Mouse (Mus musculus) ES-Bruce4 (cell line): ENCODE measurements around the gene Vax2. TPM values are rescaled to one million over a fixed set of nuclear protein-coding genes. Genes with fewer than 3 reads are reported as not detected.

ENCODE experiments used
- H3K27ac ChIP-seq: 2 replicates; pipeline ENCODE4 v1.5.1; 2012; ENCODE audit warnings: low read length, inconsistent platforms; ENCODE audit not compliant: insufficient read depth
- H3K27me3 ChIP-seq: 2 replicates; pipeline ENCODE4 v1.6.1; 2012; ENCODE audit warnings: mild to moderate bottlenecking, low read length, inconsistent platforms; ENCODE audit not compliant: control insufficient read depth, poor library complexity, insufficient read depth, severe bottlenecking
- H3K36me3 ChIP-seq: 2 replicates; pipeline ENCODE4 v1.6.1; 2012; ENCODE audit warnings: inconsistent platforms, mild to moderate bottlenecking, low read length, moderate library complexity; ENCODE audit not compliant: control insufficient read depth, poor library complexity, insufficient read depth, severe bottlenecking
- H3K4me1 ChIP-seq: one replicate; pipeline ENCODE4 v1.8.1; 2011; ENCODE audit warnings: low read length; ENCODE audit not compliant: control insufficient read depth, insufficient read depth
- H3K4me3 ChIP-seq: 2 replicates; pipeline ENCODE4 v1.5.1; 2011; ENCODE audit warnings: low read depth, mild to moderate bottlenecking, low read length
- H3K9ac ChIP-seq: 2 replicates; pipeline ENCODE4 v1.6.1; 2012; ENCODE audit warnings: low read depth, mild to moderate bottlenecking, inconsistent platforms; ENCODE audit not compliant: poor library complexity, severe bottlenecking
- H3K9me3 ChIP-seq: replicated peaks from 2 replicates; pipeline ENCODE4 v1.6.1; 2012; ENCODE audit warnings: mild to moderate bottlenecking, low read length, inconsistent platforms; ENCODE audit not compliant: control insufficient read depth, poor library complexity, insufficient read depth, severe bottlenecking
- CTCF ChIP-seq: IDR thresholded peaks from one replicate; pipeline ENCODE4 v1.8.1; 2011; ENCODE audit warnings: low read depth, low read length
- EP300 ChIP-seq: IDR thresholded peaks from 2 replicates; pipeline ENCODE4 v1.6.1; 2011; ENCODE audit warnings: low read depth, low read length; ENCODE audit not compliant: insufficient read depth
- POLR2A ChIP-seq: IDR thresholded peaks from one replicate; pipeline ENCODE4 v1.8.1; 2011; ENCODE audit warnings: low read length; ENCODE audit not compliant: insufficient read depth
- polyA plus RNA-seq: library from polyadenylated mRNA; stranded (reverse); fragments of >200 nt; gene quantifications from 2 replicates; pipeline ENCODE4 v1.2.4, GENCODE M21; 2011; ENCODE audit warnings: low read depth; ENCODE audit not compliant: missing spikeins, insufficient read depth, insufficient read length

Gene Vax2
- not detected in 2 replicates for polyA plus RNA-seq

DNA sequence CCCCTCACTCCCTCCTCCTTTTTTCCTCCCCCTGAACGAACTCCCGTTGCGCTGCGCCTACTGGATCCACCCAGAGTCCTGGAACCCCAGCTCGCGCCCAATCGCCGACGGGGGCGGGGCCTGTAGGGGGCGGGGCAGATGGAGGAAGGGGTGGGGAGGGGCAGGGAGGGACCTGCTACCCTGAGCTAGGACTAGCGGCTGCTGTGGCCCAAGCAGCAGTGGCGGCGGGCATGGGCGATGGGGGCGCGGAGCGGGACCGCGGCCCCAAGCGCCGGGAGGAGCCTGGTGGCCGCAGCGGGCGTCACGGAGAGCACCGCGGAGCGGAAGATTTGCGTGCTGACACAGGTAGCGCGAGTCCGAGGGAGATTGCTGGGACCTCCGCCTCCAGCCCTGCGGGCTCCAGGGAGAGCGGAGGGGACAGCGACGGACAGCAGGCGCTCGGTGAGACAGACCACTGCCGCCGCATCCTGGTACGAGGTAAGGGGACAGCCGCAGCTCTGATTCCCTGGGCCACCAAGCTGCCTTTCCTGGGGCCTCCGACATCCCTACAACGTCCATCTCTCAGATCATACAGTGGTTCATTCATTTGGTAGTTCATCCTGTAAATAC, at the start of gene Vax2:
Gene Vax2 (plus strand): TSS at position 198 of the 609 bp plus-strand sequence.
- Histone ChIP-seq H3K27ac (no peak within 1 kb of the TSS), H3K4me1 (no peaks in the 10 kb centered on the region), H3K27me3 (peaks cover 28% of the 10 kb centered on the region), H3K9ac (peak within 1 kb of the TSS; percentile 49; the same call in 1 of the 2 replicates), H3K36me3 (no peaks in the 10 kb centered on the region), H3K9me3 (no peaks in the 10 kb centered on the region), H3K4me3 (peak within 1 kb of the TSS; percentile 70)
- TF ChIP-seq CTCF (no peak), POLR2A (no peak), EP300 (no peak)

DNA sequence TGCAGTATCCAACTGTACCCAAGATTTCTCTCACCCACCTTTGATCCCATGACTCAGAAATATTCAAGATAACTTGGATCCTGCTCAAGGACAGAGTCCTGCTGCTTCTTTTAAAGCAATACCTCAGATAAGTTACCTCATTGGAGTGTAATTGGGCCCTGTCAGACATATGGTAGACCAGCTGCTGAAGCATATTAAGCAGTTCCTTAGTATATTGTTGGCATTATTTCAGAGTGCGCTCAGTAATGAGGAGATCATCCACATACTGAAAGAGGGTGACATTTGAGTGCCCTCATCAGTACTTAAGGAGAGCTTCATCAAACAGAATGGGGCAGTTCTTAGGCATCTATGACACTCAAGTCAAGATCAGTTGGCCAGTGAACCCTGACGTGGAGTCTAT, 46.1 kb upstream of the Vax2 start:
- Histone ChIP-seq H3K4me1 (no peaks in the 10 kb centered on the region), H3K27me3 (no peaks in the 10 kb centered on the region; the same call in 1 of the 2 replicates), H3K9me3 (peaks cover 19% of the 10 kb centered on the region), H3K9ac (no peak overlapping the region), H3K36me3 (no peaks in the 10 kb centered on the region), H3K27ac (no peak overlapping the region), H3K4me3 (no peak overlapping the region)
- TF ChIP-seq EP300 (no peak), CTCF (no peak), POLR2A (no peak)

DNA sequence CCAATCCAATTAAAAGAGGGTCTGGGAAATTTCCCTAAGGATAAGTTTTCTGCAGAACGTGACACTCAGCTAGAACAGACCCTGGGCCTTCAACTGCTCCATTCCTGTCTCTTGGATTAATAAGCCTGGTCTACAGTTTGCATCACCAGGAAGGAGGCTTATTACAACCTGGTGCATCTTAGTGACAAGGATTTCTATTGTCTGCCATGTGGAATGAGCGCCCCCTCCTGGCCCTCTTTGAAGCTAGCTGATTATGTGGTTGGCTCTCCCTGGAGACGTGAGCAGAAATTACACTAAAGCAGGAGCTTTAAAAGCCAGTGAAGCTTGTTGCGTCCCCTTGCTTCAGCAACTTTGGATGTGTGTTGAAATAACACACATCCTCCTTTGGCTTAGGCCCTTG, 37.7 kb upstream of the Vax2 start:
- H3K4me3 ChIP-seq, result no peak overlapping the region
- H3K36me3 ChIP-seq, result no peaks in the 10 kb centered on the region
- TF ChIP-seq POLR2A, result no peak
- peak; percentile 73 for TF ChIP-seq CTCF
- TF ChIP-seq EP300, result no peak
- H3K27ac ChIP-seq, result no peak overlapping the region
- no peaks in the 10 kb centered on the region for H3K27me3 ChIP-seq
- H3K9ac ChIP-seq, result no peak overlapping the region
- no peaks in the 10 kb centered on the region for H3K9me3 ChIP-seq
- H3K4me1 ChIP-seq, result no peaks in the 10 kb centered on the region

DNA sequence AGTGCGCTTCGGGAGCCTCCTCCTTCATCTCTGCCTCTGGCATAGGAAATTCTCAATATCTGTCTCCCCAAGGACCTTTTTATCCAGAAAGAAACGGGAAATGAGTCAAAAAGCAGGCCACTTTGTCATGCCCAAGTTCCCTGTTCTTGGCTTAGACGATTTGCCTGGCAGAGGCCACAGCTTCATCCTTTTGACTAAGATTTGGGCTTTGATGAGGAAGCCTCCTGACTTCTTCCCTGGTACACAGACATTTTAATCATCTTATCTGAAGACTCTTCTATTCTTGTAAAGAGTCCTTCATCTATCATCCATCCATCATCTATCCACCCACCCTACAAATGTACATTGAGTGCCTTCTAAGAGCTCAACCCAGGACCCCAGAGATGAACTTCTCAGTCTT, 33.3 kb upstream of the Vax2 start, which contains the start of gene Cd207:
Gene Cd207 (minus strand): TSS at position 101 of the 400 bp plus-strand sequence.
- Histone ChIP-seq H3K27me3 (no peaks in the 10 kb centered on the region), H3K4me1 (no peaks in the 10 kb centered on the region)

DNA sequence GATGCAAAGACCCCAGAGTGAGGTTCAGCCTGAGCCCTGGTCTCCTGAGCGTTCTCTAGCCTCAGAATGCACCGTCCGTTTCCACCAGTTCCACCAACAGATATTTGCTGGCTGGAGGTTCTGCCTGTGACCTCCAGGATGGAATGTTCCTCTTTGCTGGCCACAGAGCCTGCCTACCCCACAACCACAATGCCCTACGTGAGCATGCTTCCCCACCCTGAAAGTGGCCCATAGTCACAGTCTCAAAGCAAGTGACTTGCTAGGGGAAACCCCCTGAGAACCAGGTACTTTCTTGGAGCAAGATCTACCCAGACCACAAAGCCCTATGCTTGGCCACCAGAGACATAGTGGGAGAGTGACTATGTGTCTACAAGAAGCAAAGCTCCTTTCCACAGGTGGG, 21.7 kb upstream of the Vax2 start:
- Histone ChIP-seq H3K36me3 (no peaks in the 10 kb centered on the region), H3K4me1 (no peaks in the 10 kb centered on the region), H3K4me3 (no peak overlapping the region), H3K9me3 (no peaks in the 10 kb centered on the region), H3K27ac (no peak overlapping the region), H3K9ac (no peak overlapping the region), H3K27me3 (0 out of 2 replicates have a peak, but pooled peaks cover 4% of the 10 kb centered on the region)
- no peak for TF ChIP-seq EP300
- TF ChIP-seq CTCF, result no peak
- no peak for TF ChIP-seq POLR2A

More for the DNA sequence above, 33.3 kb upstream of the Vax2 start, which contains the start of gene Cd207:
- Histone ChIP-seq H3K27ac (no peak within 1 kb of the TSS), H3K36me3 (no peaks in the 10 kb centered on the region), H3K9ac (no peak within 1 kb of the TSS), H3K4me3 (no peak within 1 kb of the TSS), H3K9me3 (no peaks in the 10 kb centered on the region)
- TF ChIP-seq EP300, result no peak
- TF ChIP-seq POLR2A, result no peak
- TF ChIP-seq CTCF, result no peak

DNA sequence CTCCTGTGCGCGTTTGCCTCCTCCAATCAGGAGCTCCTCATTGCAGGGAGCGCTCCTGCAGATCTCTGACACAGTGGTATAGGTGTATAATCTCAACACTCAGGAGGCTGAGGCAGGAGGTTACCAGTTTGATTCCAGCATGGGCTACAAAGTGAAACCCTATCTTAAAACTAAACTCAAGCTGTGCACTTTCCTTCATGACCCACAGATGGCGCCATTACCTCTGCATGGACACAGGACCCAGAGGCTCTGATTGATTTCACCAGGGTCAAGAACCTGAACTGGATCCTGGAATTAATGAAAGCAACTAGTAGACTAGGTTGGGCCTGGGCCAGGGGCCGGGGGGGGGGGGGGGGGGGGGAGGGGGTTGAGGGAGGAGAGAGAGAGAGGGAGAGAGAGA, 20.8 kb upstream of the Vax2 start:
- Histone ChIP-seq H3K36me3 (no peaks in the 10 kb centered on the region), H3K9me3 (no peaks in the 10 kb centered on the region), H3K27ac (no peak overlapping the region), H3K27me3 (0 out of 2 replicates have a peak, but pooled peaks cover 4% of the 10 kb centered on the region), H3K9ac (no peak overlapping the region), H3K4me3 (no peak overlapping the region), H3K4me1 (no peaks in the 10 kb centered on the region)
- TF ChIP-seq CTCF, result peak; percentile 67
- no peak for TF ChIP-seq EP300
- TF ChIP-seq POLR2A, result no peak
